Mouse (Mus musculus): ENCODE data around the gene Dap3. TPM values are rescaled to one million over a fixed set of nuclear protein-coding genes. Genes with fewer than 3 reads are reported as not detected.

Dap3 gene
- polyA plus RNA-seq, 1 experiment from 2014 or later, result 132 TPM

DNA sequence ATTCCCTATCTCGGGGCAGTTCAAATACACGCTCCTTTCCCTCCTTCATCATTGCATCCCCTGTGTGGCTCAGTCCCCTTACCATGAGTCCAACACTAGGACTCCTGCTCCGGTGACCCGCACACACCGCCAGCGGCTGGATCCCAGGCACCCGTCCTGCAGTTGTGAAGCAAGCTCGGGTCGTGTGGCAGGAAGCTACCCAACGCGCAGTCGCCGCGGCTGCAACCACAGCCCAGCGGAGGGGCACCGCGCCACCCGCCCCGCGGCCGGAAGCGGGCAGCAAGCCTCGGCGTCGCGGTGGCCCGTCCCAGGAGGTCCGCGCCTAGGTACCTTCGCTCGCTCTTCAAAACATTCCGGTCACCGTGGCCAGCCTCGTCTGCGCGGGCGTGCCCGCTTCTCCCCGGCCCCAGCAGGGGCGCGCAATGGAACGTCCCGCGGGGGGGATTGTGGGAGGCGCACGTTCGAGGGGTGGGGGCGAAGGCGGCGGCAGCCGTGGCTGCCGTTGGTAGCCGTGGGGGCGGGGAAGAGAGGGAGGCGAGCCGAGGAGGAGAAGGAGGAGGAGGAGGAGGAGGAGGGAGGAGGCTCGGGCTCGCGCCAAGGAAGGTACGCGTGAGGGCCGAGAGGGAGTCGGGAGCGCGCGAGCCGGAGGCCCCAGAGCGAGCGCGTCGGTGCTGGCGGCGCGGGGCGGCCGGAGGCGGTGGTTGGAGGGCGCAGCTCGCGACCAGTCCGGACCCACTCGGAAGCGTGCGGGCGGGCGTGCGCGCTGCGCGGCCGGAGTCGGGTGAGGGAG is 1.0 kb downstream of the Dap3 start:
- no peaks in the 10 kb centered on the region for H3K9me3 ChIP-seq (replicated peaks; ENCODE audit: control insufficient read depth, low read length)
- H3K4me1 ChIP-seq (ENCODE audit: control insufficient read depth, insufficient read depth, low read length), result peaks cover 27% of the 10 kb centered on the region
- ATAC-seq (ENCODE audit: insufficient read depth, low FRiP score), result peak; percentile 94
- peak overlapping the region; percentile 99 for H3K9ac ChIP-seq (ENCODE audit: low read length)
- peak overlapping the region; percentile 99 for H3K4me3 ChIP-seq (replicated peaks; ENCODE audit: low read length)
- H3K27me3 ChIP-seq (ENCODE audit: control insufficient read depth, insufficient read depth, low read length), result no peaks in the 10 kb centered on the region
- under 1% methylated on average over 65 of the region's 92 CpGs for WGBS
- H3K36me3 ChIP-seq (ENCODE audit: control insufficient read depth, insufficient read depth, low read length), result no peaks in the 10 kb centered on the region
- peak overlapping the region; percentile 71 for H3K4me2 ChIP-seq (ENCODE audit: low read depth, low read length)
- H3K27ac ChIP-seq (ENCODE audit: low read length), result peak overlapping the region; percentile 100

- ATAC-seq (ENCODE audit: insufficient read depth, low FRiP score), result no peak
- Histone ChIP-seq H3K27ac (ENCODE audit: low read length) (no peak overlapping the region), H3K4me3 (replicated peaks; ENCODE audit: low read length) (no peak overlapping the region), H3K9ac (ENCODE audit: low read length) (no peak overlapping the region), H3K36me3 (ENCODE audit: control insufficient read depth, insufficient read depth, low read length) (peaks cover 11% of the 10 kb centered on the region; the same call in 1 of the 2 replicates), H3K9me3 (replicated peaks; ENCODE audit: control insufficient read depth, low read length) (no peaks in the 10 kb centered on the region), H3K27me3 (ENCODE audit: control insufficient read depth, insufficient read depth, low read length) (no peaks in the 10 kb centered on the region), H3K4me1 (ENCODE audit: control insufficient read depth, insufficient read depth, low read length) (peaks cover 16% of the 10 kb centered on the region), H3K4me2 (ENCODE audit: low read depth, low read length) (no peak overlapping the region)
- WGBS, result 81% methylated on average over 4 of the region's 4 CpGs
These were observed 6.9 kb downstream of the Dap3 start for GRCm38 (mm10) chr3:88944109-88944508.

DNA sequence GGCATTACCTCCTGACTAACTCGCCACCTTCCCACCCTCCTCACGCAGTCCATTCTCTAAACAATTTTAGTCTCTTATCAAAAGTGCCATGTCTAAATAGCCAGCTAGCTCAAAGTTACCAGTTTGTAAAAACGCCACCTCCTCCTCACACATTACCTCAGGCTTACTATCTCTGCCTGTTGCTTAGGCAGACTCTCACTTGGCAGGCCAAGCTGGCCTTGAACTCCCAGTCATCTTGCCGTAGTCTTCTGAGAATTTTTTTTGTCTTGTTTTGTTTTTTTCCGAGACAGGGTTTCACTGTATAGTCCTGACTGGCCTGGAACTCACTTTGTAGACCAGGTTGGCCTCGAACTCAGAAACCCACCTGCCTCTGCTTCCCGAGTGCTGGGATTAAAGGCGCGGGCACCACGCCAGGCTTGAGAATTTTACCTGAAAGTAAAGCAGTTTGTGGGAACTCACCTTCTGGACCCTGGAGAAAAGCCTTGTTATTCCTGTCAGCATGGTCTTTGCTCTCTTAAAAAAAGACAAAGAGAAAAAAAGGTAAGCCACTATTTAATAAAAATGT is 8.6 kb downstream of the Dap3 start:
- 89% methylated on average over 10 of the region's 10 CpGs for WGBS
- Histone ChIP-seq H3K4me2 (ENCODE audit: low read depth, low read length) (no peak overlapping the region), H3K27ac (ENCODE audit: low read length) (no peak overlapping the region), H3K9me3 (replicated peaks; ENCODE audit: control insufficient read depth, low read length) (no peaks in the 10 kb centered on the region), H3K4me3 (replicated peaks; ENCODE audit: low read length) (no peak overlapping the region), H3K36me3 (ENCODE audit: control insufficient read depth, insufficient read depth, low read length) (peaks cover 11% of the 10 kb centered on the region; the same call in 1 of the 2 replicates), H3K27me3 (ENCODE audit: control insufficient read depth, insufficient read depth, low read length) (no peaks in the 10 kb centered on the region), H3K9ac (ENCODE audit: low read length) (no peak overlapping the region), H3K4me1 (ENCODE audit: control insufficient read depth, insufficient read depth, low read length) (0 out of 2 replicates have a peak, but pooled peaks cover under 1% of the 10 kb centered on the region)
- ATAC-seq (ENCODE audit: insufficient read depth, low FRiP score), result no peak

DNA sequence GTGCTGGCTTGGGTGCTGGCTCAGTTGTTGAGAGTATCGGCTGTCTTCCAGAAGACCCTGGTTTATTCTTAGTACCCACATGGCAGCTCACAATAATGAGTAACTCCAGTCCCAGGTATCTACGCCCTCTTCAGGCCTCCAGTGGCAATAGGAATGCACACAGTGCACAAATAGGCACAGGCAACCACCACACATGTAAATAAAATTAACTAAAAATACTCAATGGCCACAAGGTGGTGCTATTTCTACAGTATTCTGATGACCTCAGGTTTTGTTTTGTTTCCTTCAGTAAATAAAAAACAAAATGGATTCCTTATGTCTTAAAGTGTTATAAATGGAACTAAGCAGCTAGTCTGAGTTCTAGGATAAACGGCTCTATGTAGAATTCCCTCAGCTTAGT is 11.2 kb downstream of the Dap3 start:
- 70% methylated on average over 3 of the region's 3 CpGs for WGBS
- H3K4me2 ChIP-seq (ENCODE audit: low read depth, low read length), result no peak overlapping the region
- H3K9me3 ChIP-seq (replicated peaks; ENCODE audit: control insufficient read depth, low read length), result no peaks in the 10 kb centered on the region
- no peak for ATAC-seq (ENCODE audit: insufficient read depth, low FRiP score)
- no peak overlapping the region for H3K4me3 ChIP-seq (replicated peaks; ENCODE audit: low read length)
- H3K27ac ChIP-seq (ENCODE audit: low read length), result no peak overlapping the region
- peaks cover 11% of the 10 kb centered on the region; the same call in 1 of the 2 replicates for H3K36me3 ChIP-seq (ENCODE audit: control insufficient read depth, insufficient read depth, low read length)
- H3K9ac ChIP-seq (ENCODE audit: low read length), result no peak overlapping the region
- no peaks in the 10 kb centered on the region for H3K4me1 ChIP-seq (ENCODE audit: control insufficient read depth, insufficient read depth, low read length)
- H3K27me3 ChIP-seq (ENCODE audit: control insufficient read depth, insufficient read depth, low read length), result no peaks in the 10 kb centered on the region

GRCm38 (mm10) chr3:88939071-88939470 is 11.9 kb downstream of the Dap3 start:
- Histone ChIP-seq H3K4me2 (ENCODE audit: low read depth, low read length) (no peak overlapping the region), H3K9me3 (replicated peaks; ENCODE audit: control insufficient read depth, low read length) (no peaks in the 10 kb centered on the region), H3K36me3 (ENCODE audit: control insufficient read depth, insufficient read depth, low read length) (peaks cover 11% of the 10 kb centered on the region; the same call in 1 of the 2 replicates), H3K4me1 (ENCODE audit: control insufficient read depth, insufficient read depth, low read length) (no peaks in the 10 kb centered on the region), H3K27me3 (ENCODE audit: control insufficient read depth, insufficient read depth, low read length) (no peaks in the 10 kb centered on the region), H3K27ac (ENCODE audit: low read length) (no peak overlapping the region), H3K9ac (ENCODE audit: low read length) (no peak overlapping the region), H3K4me3 (replicated peaks; ENCODE audit: low read length) (no peak overlapping the region)
- no peak for ATAC-seq (ENCODE audit: insufficient read depth, low FRiP score)
- 94% methylated on average over 10 of the region's 10 CpGs for WGBS

DNA sequence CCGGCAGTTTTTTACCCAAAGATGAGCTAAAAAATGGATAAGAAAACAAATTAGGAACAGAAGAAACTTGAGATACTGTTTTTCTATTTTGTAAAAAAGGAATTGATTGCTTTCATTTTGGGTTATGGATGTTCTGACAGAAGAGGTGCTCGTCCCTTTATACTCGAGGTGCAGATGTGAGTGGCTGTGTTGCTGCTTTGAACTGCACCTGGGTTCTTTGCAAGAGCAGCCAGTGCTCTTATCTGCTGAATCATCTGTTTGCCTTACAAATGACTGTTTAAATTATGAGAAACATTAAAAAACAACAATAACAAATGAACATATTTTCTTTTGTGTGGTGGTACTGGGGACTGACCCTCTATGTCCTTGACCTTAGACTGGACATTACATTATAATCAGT is 21.5 kb downstream of the Dap3 start:
- Histone ChIP-seq H3K27ac (ENCODE audit: low read length) (no peak overlapping the region), H3K27me3 (ENCODE audit: control insufficient read depth, insufficient read depth, low read length) (no peaks in the 10 kb centered on the region), H3K9me3 (replicated peaks; ENCODE audit: control insufficient read depth, low read length) (no peaks in the 10 kb centered on the region), H3K9ac (ENCODE audit: low read length) (no peak overlapping the region), H3K4me2 (ENCODE audit: low read depth, low read length) (no peak overlapping the region), H3K4me3 (replicated peaks; ENCODE audit: low read length) (no peak overlapping the region), H3K4me1 (ENCODE audit: control insufficient read depth, insufficient read depth, low read length) (no peaks in the 10 kb centered on the region), H3K36me3 (ENCODE audit: control insufficient read depth, insufficient read depth, low read length) (peaks cover 29% of the 10 kb centered on the region)
- no peak for ATAC-seq (ENCODE audit: insufficient read depth, low FRiP score)
- WGBS, result 76% methylated on average over 3 of the region's 3 CpGs

DNA sequence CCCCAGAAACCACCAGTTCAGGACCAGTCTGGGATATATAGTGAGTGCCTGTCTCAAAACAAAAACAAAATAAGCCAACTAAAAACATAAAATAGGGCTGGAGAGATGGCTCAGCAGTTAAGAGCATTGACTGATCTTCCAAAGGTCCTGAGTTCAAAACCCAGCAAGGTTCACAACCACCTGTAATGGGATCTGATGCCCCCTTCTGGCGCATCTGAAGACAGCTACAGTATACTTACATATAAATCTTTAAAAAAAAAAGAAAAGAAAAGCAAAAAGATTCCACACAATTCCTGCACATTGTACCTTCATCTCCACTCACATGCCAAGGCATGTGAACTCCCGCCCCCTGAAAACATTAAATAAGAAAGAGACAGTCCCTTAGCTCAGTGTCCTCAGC is 25.3 kb downstream of the Dap3 start:
- Histone ChIP-seq H3K9ac (ENCODE audit: low read length) (no peak overlapping the region), H3K27ac (ENCODE audit: low read length) (no peak overlapping the region), H3K4me3 (replicated peaks; ENCODE audit: low read length) (no peak overlapping the region), H3K27me3 (ENCODE audit: control insufficient read depth, insufficient read depth, low read length) (no peaks in the 10 kb centered on the region), H3K9me3 (replicated peaks; ENCODE audit: control insufficient read depth, low read length) (no peaks in the 10 kb centered on the region), H3K4me1 (ENCODE audit: control insufficient read depth, insufficient read depth, low read length) (no peaks in the 10 kb centered on the region), H3K4me2 (ENCODE audit: low read depth, low read length) (no peak overlapping the region), H3K36me3 (ENCODE audit: control insufficient read depth, insufficient read depth, low read length) (peaks cover 37% of the 10 kb centered on the region)
- no peak for ATAC-seq (ENCODE audit: insufficient read depth, low FRiP score)
- WGBS, result 88% methylated on average over 2 of the region's 2 CpGs

GRCm38 (mm10) chr3:88923989-88924591 is 26.9 kb downstream of the Dap3 start:
- Histone ChIP-seq H3K4me3 (replicated peaks; ENCODE audit: low read length) (no peak overlapping the region), H3K27ac (ENCODE audit: low read length) (no peak overlapping the region), H3K4me2 (ENCODE audit: low read depth, low read length) (no peak overlapping the region), H3K36me3 (ENCODE audit: control insufficient read depth, insufficient read depth, low read length) (peaks cover 34% of the 10 kb centered on the region), H3K9ac (ENCODE audit: low read length) (no peak overlapping the region), H3K4me1 (ENCODE audit: control insufficient read depth, insufficient read depth, low read length) (no peaks in the 10 kb centered on the region), H3K27me3 (ENCODE audit: control insufficient read depth, insufficient read depth, low read length) (no peaks in the 10 kb centered on the region), H3K9me3 (replicated peaks; ENCODE audit: control insufficient read depth, low read length) (no peaks in the 10 kb centered on the region)
- WGBS, result 85% methylated on average over 8 of the region's 8 CpGs
- ATAC-seq (ENCODE audit: insufficient read depth, low FRiP score), result no peak

- H3K9ac ChIP-seq (ENCODE audit: low read length), result no peak overlapping the region
- ATAC-seq (ENCODE audit: insufficient read depth, low FRiP score), result no peak
- no peak overlapping the region for H3K4me3 ChIP-seq (replicated peaks; ENCODE audit: low read length)
- H3K36me3 ChIP-seq (ENCODE audit: control insufficient read depth, insufficient read depth, low read length), result peaks cover 15% of the 10 kb centered on the region; the same call in 1 of the 2 replicates
- H3K27ac ChIP-seq (ENCODE audit: low read length), result no peak overlapping the region
- no peaks in the 10 kb centered on the region for H3K4me1 ChIP-seq (ENCODE audit: control insufficient read depth, insufficient read depth, low read length)
- no peaks in the 10 kb centered on the region for H3K9me3 ChIP-seq (replicated peaks; ENCODE audit: control insufficient read depth, low read length)
- WGBS, result 93% methylated on average over 9 of the region's 9 CpGs
- no peaks in the 10 kb centered on the region for H3K27me3 ChIP-seq (ENCODE audit: control insufficient read depth, insufficient read depth, low read length)
- H3K4me2 ChIP-seq (ENCODE audit: low read depth, low read length), result no peak overlapping the region
These were observed 29.6 kb downstream of the Dap3 start for GRCm38 (mm10) chr3:88921411-88921810.
